Mouse (Mus musculus) cerebellum, adult 2 months (tissue): ENCODE measurements around the gene Sh3d19. TPM values are rescaled to one million over a fixed set of nuclear protein-coding genes. Genes with fewer than 3 reads are reported as not detected.

Experiments
- DNase-seq, 2 experiments: peaks; one replicate each; pipeline ENCODE4 v3.0.0; 2021
- H3K27ac ChIP-seq: fragments of 200-500 bp; 2 replicates; pipeline ENCODE4 v1.5.1; 2012; ENCODE audit warnings: low read length, control low read depth, inconsistent platforms; ENCODE audit not compliant: insufficient read depth
- H3K27me3 ChIP-seq: fragments of 200-500 bp; 2 replicates; pipeline ENCODE4 v1.6.1; 2012; ENCODE audit warnings: inconsistent platforms, mild to moderate bottlenecking, low read length, moderate library complexity; ENCODE audit not compliant: control insufficient read depth, insufficient read depth
- H3K4me1 ChIP-seq: fragments of 200-500 bp; 2 replicates; pipeline ENCODE4 v1.6.1; 2011; ENCODE audit warnings: low read length; ENCODE audit not compliant: control insufficient read depth, insufficient read depth
- H3K4me3 ChIP-seq: fragments of 200-500 bp; replicated peaks from 2 replicates; pipeline ENCODE3; 2011; ENCODE audit warnings: mild to moderate bottlenecking, low read depth, low read length, control low read depth; ENCODE audit not compliant: insufficient read depth
- CTCF ChIP-seq: fragments of 200-500 bp; IDR thresholded peaks from 2 replicates; pipeline ENCODE4 v1.5.1; 2011; ENCODE audit warnings: low read depth, mild to moderate bottlenecking, control low read depth, low read length, moderate library complexity, borderline replicate concordance; ENCODE audit not compliant: insufficient read depth
- POLR2A ChIP-seq: fragments of 200-500 bp; IDR thresholded peaks from 2 replicates; pipeline ENCODE4 v1.6.1; 2011; ENCODE audit warnings: low read length, control low read depth, borderline replicate concordance; ENCODE audit not compliant: insufficient read depth
- WGBS: fragments of 180-500 bp; shearing (Covaris S2); methylation state at CpG from one replicate; pipeline ENCODE4 v1.1.7; 2018; 5-methylcytosine and 5-hydroxymethylcytosine counted together
- polyA plus RNA-seq: library from polyadenylated mRNA; depleted of rRNA; stranded (reverse); fragments of >200 nt; gene quantifications from 2 replicates; pipeline ENCODE4 v1.2.3, GENCODE M21; 2012; rRNA removed

Gene Sh3d19
- 14.5 and 15.1 TPM in 2 replicates for polyA plus RNA-seq

GRCm38 (mm10) chr3:85970742-85971598, at the start of gene Sh3d19:
Sh3d19 (plus strand) TSS chr3:85971109.
- no peaks in the 10 kb centered on the region for H3K27me3 ChIP-seq
- TF ChIP-seq POLR2A (no peak), CTCF (no peak)
- H3K4me1 ChIP-seq, result peaks cover 4% of the 10 kb centered on the region; the same call in 1 of the 2 replicates
- H3K27ac ChIP-seq, result peak within 1 kb of the TSS; percentile 43; the same call in 1 of the 2 replicates
- H3K4me3 ChIP-seq, result peak within 1 kb of the TSS; percentile 71
- DNase-seq, result peak; percentile 78
- WGBS, result 1% methylated on average over 67 of the region's 73 CpGs

- 31% methylated on average over 3 of the region's 3 CpGs for WGBS
- no peaks in the 10 kb centered on the region for H3K4me1 ChIP-seq
- no peak overlapping the region for H3K4me3 ChIP-seq
- no peaks in the 10 kb centered on the region for H3K27me3 ChIP-seq
- H3K27ac ChIP-seq, result no peak overlapping the region
- peak in 1 of 2 experiments; percentile 14 for DNase-seq
- TF ChIP-seq POLR2A (no peak), CTCF (no peak)
Observed at GRCm38 (mm10) chr3:85922331-85922730, 48.6 kb upstream of the Sh3d19 start.

GRCm38 (mm10) chr3:85923343-85923742, 47.6 kb upstream of the Sh3d19 start:
- DNase-seq, result no peak
- WGBS, result 91% methylated on average over 8 of the region's 8 CpGs
- TF ChIP-seq POLR2A (no peak), CTCF (no peak)
- Histone ChIP-seq H3K27ac (no peak overlapping the region), H3K27me3 (no peaks in the 10 kb centered on the region), H3K4me1 (no peaks in the 10 kb centered on the region), H3K4me3 (no peak overlapping the region)

GRCm38 (mm10) chr3:85923954-85924945, 46.7 kb upstream of the Sh3d19 start:
- Histone ChIP-seq H3K4me3 (no peak overlapping the region), H3K27me3 (no peaks in the 10 kb centered on the region)
- WGBS, result 47% methylated on average over 18 of the region's 18 CpGs

GRCm38 (mm10) chr3:85927296-85927695, 43.6 kb upstream of the Sh3d19 start:
- WGBS, result 89% methylated on average over 9 of the region's 9 CpGs
- H3K27ac ChIP-seq, result no peak overlapping the region
- DNase-seq, result no peak
- H3K4me3 ChIP-seq, result no peak overlapping the region
- no peaks in the 10 kb centered on the region for H3K4me1 ChIP-seq
- TF ChIP-seq CTCF, result no peak
- TF ChIP-seq POLR2A, result no peak
- H3K27me3 ChIP-seq, result no peaks in the 10 kb centered on the region

More at GRCm38 (mm10) chr3:85923954-85924945, 46.7 kb upstream of the Sh3d19 start:
- Histone ChIP-seq H3K4me1 (no peaks in the 10 kb centered on the region), H3K27ac (no peak overlapping the region)
- TF ChIP-seq POLR2A (no peak), CTCF (peak; percentile 95)
- peak; percentile 73 to 86 for DNase-seq

- H3K27ac ChIP-seq, result no peak overlapping the region
- TF ChIP-seq CTCF (no peak), POLR2A (no peak)
- DNase-seq, result peak in 1 of 2 experiments; percentile 27
- no peaks in the 10 kb centered on the region for H3K4me1 ChIP-seq
- WGBS, result 31% methylated on average over 5 of the region's 5 CpGs
- no peak overlapping the region for H3K4me3 ChIP-seq
- no peaks in the 10 kb centered on the region for H3K27me3 ChIP-seq
Observed at GRCm38 (mm10) chr3:85928140-85928611, 42.7 kb upstream of the Sh3d19 start.

- H3K4me3 ChIP-seq, result no peak overlapping the region
- TF ChIP-seq CTCF (no peak), POLR2A (no peak)
- H3K27ac ChIP-seq, result no peak overlapping the region
- no peaks in the 10 kb centered on the region for H3K4me1 ChIP-seq
- H3K27me3 ChIP-seq, result no peaks in the 10 kb centered on the region
- no peak for DNase-seq
- WGBS, result 86% methylated on average over 5 of the region's 5 CpGs
Observed at GRCm38 (mm10) chr3:85929711-85930110, 41.2 kb upstream of the Sh3d19 start.
